Mouse (Mus musculus): ENCODE data around the gene Dlgap3. TPM values are rescaled to one million over a fixed set of nuclear protein-coding genes. Genes with fewer than 3 reads are reported as not detected.

Dlgap3 gene
- polyA plus RNA-seq (2015; fragmentation: Nextera tagmentation; extraction: Ambion mirVana): 0.45 and 0.51 TPM in 2 replicates

GRCm38 (mm10) chr4:127168914-127169345 lies at the start of gene Dlgap3:
Gene Dlgap3 (plus strand): TSS chr4:127169204.
- H3K27me3 ChIP-seq (ENCODE audit: control insufficient read depth, insufficient read depth, low read length): peaks cover 37% of the 10 kb centered on the region
- H3K9me3 ChIP-seq (replicated peaks; ENCODE audit: control insufficient read depth, low read length): no peaks in the 10 kb centered on the region
- H3K9ac ChIP-seq (ENCODE audit: low read length): peak within 1 kb of the TSS; percentile 74
- ATAC-seq (ENCODE audit: insufficient read depth, low FRiP score): peak; percentile 75
- H3K4me2 ChIP-seq (ENCODE audit: low read depth, low read length): peak within 1 kb of the TSS; percentile 100
- peaks cover 13% of the 10 kb centered on the region; the same call in 1 of the 2 replicates for H3K4me1 ChIP-seq (ENCODE audit: control insufficient read depth, insufficient read depth, low read length)
- H3K36me3 ChIP-seq (ENCODE audit: control insufficient read depth, insufficient read depth, low read length): no peaks in the 10 kb centered on the region
- H3K27ac ChIP-seq (ENCODE audit: low read length): no peak within 1 kb of the TSS; the same call in 1 of the 2 replicates
- WGBS: under 1% methylated on average over 60 of the region's 67 CpGs
- H3K4me3 ChIP-seq (replicated peaks; ENCODE audit: low read length): peak within 1 kb of the TSS; percentile 70

- Histone ChIP-seq H3K9me3 (replicated peaks; ENCODE audit: control insufficient read depth, low read length) (no peaks in the 10 kb centered on the region), H3K27me3 (ENCODE audit: control insufficient read depth, insufficient read depth, low read length) (no peaks in the 10 kb centered on the region), H3K4me2 (ENCODE audit: low read depth, low read length) (no peak within 1 kb of the TSS), H3K27ac (ENCODE audit: low read length) (no peak within 1 kb of the TSS), H3K9ac (ENCODE audit: low read length) (no peak within 1 kb of the TSS), H3K36me3 (ENCODE audit: control insufficient read depth, insufficient read depth, low read length) (no peaks in the 10 kb centered on the region), H3K4me1 (ENCODE audit: control insufficient read depth, insufficient read depth, low read length) (no peaks in the 10 kb centered on the region), H3K4me3 (replicated peaks; ENCODE audit: low read length) (no peak within 1 kb of the TSS)
- 95% methylated on average over 5 of the region's 5 CpGs for WGBS
- no peak for ATAC-seq (ENCODE audit: insufficient read depth, low FRiP score)
Observed at GRCm38 (mm10) chr4:127123391-127123790, 45.6 kb upstream of the Dlgap3 start, which contains the start of gene Tmem35b. Gene Tmem35b (plus strand): TSS chr4:127123691.

GRCm38 (mm10) chr4:127124331-127124730 lies 44.7 kb upstream of the Dlgap3 start:
- no peak for ATAC-seq (ENCODE audit: insufficient read depth, low FRiP score)

GRCm38 (mm10) chr4:127125834-127126463 lies 43.1 kb upstream of the Dlgap3 start:
- Histone ChIP-seq H3K27me3 (ENCODE audit: control insufficient read depth, insufficient read depth, low read length) (no peaks in the 10 kb centered on the region), H3K9ac (ENCODE audit: low read length) (peak overlapping the region; percentile 79), H3K4me1 (ENCODE audit: control insufficient read depth, insufficient read depth, low read length) (no peaks in the 10 kb centered on the region), H3K9me3 (replicated peaks; ENCODE audit: control insufficient read depth, low read length) (no peaks in the 10 kb centered on the region), H3K4me2 (ENCODE audit: low read depth, low read length) (peak overlapping the region; percentile 80), H3K4me3 (replicated peaks; ENCODE audit: low read length) (peak overlapping the region; percentile 68), H3K27ac (ENCODE audit: low read length) (no peak overlapping the region), H3K36me3 (ENCODE audit: control insufficient read depth, insufficient read depth, low read length) (no peaks in the 10 kb centered on the region)
- WGBS: under 1% methylated on average over 35 of the region's 35 CpGs
- ATAC-seq (ENCODE audit: insufficient read depth, low FRiP score): peak; percentile 98

More at GRCm38 (mm10) chr4:127124331-127124730, 44.7 kb upstream of the Dlgap3 start:
- H3K36me3 ChIP-seq (ENCODE audit: control insufficient read depth, insufficient read depth, low read length): no peaks in the 10 kb centered on the region
- H3K4me1 ChIP-seq (ENCODE audit: control insufficient read depth, insufficient read depth, low read length): no peaks in the 10 kb centered on the region
- no peak overlapping the region for H3K4me2 ChIP-seq (ENCODE audit: low read depth, low read length)
- 82% methylated on average over 1 of the region's 1 CpGs for WGBS
- no peak overlapping the region for H3K27ac ChIP-seq (ENCODE audit: low read length)
- H3K4me3 ChIP-seq (replicated peaks; ENCODE audit: low read length): no peak overlapping the region
- no peak overlapping the region for H3K9ac ChIP-seq (ENCODE audit: low read length)
- no peaks in the 10 kb centered on the region for H3K9me3 ChIP-seq (replicated peaks; ENCODE audit: control insufficient read depth, low read length)
- no peaks in the 10 kb centered on the region for H3K27me3 ChIP-seq (ENCODE audit: control insufficient read depth, insufficient read depth, low read length)

- no peak overlapping the region for H3K4me2 ChIP-seq (ENCODE audit: low read depth, low read length)
- no peak overlapping the region for H3K27ac ChIP-seq (ENCODE audit: low read length)
- H3K27me3 ChIP-seq (ENCODE audit: control insufficient read depth, insufficient read depth, low read length): no peaks in the 10 kb centered on the region
- H3K4me3 ChIP-seq (replicated peaks; ENCODE audit: low read length): no peak overlapping the region
- 32% methylated on average over 1 of the region's 1 CpGs for WGBS
- ATAC-seq (ENCODE audit: insufficient read depth, low FRiP score): no peak
- H3K9ac ChIP-seq (ENCODE audit: low read length): no peak overlapping the region
- no peaks in the 10 kb centered on the region for H3K9me3 ChIP-seq (replicated peaks; ENCODE audit: control insufficient read depth, low read length)
- H3K36me3 ChIP-seq (ENCODE audit: control insufficient read depth, insufficient read depth, low read length): no peaks in the 10 kb centered on the region
- no peaks in the 10 kb centered on the region for H3K4me1 ChIP-seq (ENCODE audit: control insufficient read depth, insufficient read depth, low read length)
Observed at GRCm38 (mm10) chr4:127134687-127135086, 34.3 kb upstream of the Dlgap3 start.

GRCm38 (mm10) chr4:127137591-127137990 lies 31.4 kb upstream of the Dlgap3 start:
- no peaks in the 10 kb centered on the region for H3K9me3 ChIP-seq (replicated peaks; ENCODE audit: control insufficient read depth, low read length)
- no peaks in the 10 kb centered on the region for H3K27me3 ChIP-seq (ENCODE audit: control insufficient read depth, insufficient read depth, low read length)
- 83% methylated on average over 5 of the region's 5 CpGs for WGBS
- no peaks in the 10 kb centered on the region for H3K4me1 ChIP-seq (ENCODE audit: control insufficient read depth, insufficient read depth, low read length)
- H3K4me2 ChIP-seq (ENCODE audit: low read depth, low read length): no peak overlapping the region
- no peak for ATAC-seq (ENCODE audit: insufficient read depth, low FRiP score)
- no peak overlapping the region for H3K9ac ChIP-seq (ENCODE audit: low read length)
- H3K36me3 ChIP-seq (ENCODE audit: control insufficient read depth, insufficient read depth, low read length): no peaks in the 10 kb centered on the region
- no peak overlapping the region for H3K27ac ChIP-seq (ENCODE audit: low read length)
- H3K4me3 ChIP-seq (replicated peaks; ENCODE audit: low read length): no peak overlapping the region

GRCm38 (mm10) chr4:127138486-127138885 lies 30.5 kb upstream of the Dlgap3 start:
- Histone ChIP-seq H3K4me1 (ENCODE audit: control insufficient read depth, insufficient read depth, low read length) (no peaks in the 10 kb centered on the region), H3K27ac (ENCODE audit: low read length) (no peak overlapping the region), H3K4me3 (replicated peaks; ENCODE audit: low read length) (no peak overlapping the region), H3K9me3 (replicated peaks; ENCODE audit: control insufficient read depth, low read length) (no peaks in the 10 kb centered on the region), H3K36me3 (ENCODE audit: control insufficient read depth, insufficient read depth, low read length) (no peaks in the 10 kb centered on the region), H3K4me2 (ENCODE audit: low read depth, low read length) (no peak overlapping the region), H3K27me3 (ENCODE audit: control insufficient read depth, insufficient read depth, low read length) (no peaks in the 10 kb centered on the region), H3K9ac (ENCODE audit: low read length) (no peak overlapping the region)
- ATAC-seq (ENCODE audit: insufficient read depth, low FRiP score): no peak; the same call in 1 of the 2 replicates
- 45% methylated on average over 6 of the region's 6 CpGs for WGBS

- ATAC-seq (ENCODE audit: insufficient read depth, low FRiP score): no peak
- no peaks in the 10 kb centered on the region for H3K4me1 ChIP-seq (ENCODE audit: control insufficient read depth, insufficient read depth, low read length)
- H3K27ac ChIP-seq (ENCODE audit: low read length): no peak overlapping the region
- no peaks in the 10 kb centered on the region for H3K9me3 ChIP-seq (replicated peaks; ENCODE audit: control insufficient read depth, low read length)
- no peak overlapping the region for H3K4me3 ChIP-seq (replicated peaks; ENCODE audit: low read length)
- no peaks in the 10 kb centered on the region for H3K36me3 ChIP-seq (ENCODE audit: control insufficient read depth, insufficient read depth, low read length)
- H3K27me3 ChIP-seq (ENCODE audit: control insufficient read depth, insufficient read depth, low read length): no peaks in the 10 kb centered on the region
- H3K4me2 ChIP-seq (ENCODE audit: low read depth, low read length): no peak overlapping the region
- WGBS: 84% methylated on average over 13 of the region's 13 CpGs
- no peak overlapping the region for H3K9ac ChIP-seq (ENCODE audit: low read length)
Observed at GRCm38 (mm10) chr4:127150031-127150430, 19.0 kb upstream of the Dlgap3 start.

GRCm38 (mm10) chr4:127153345-127153744 lies 15.7 kb upstream of the Dlgap3 start:
- WGBS: 55% methylated on average over 1 of the region's 1 CpGs
- no peaks in the 10 kb centered on the region for H3K4me1 ChIP-seq (ENCODE audit: control insufficient read depth, insufficient read depth, low read length)
- H3K27me3 ChIP-seq (ENCODE audit: control insufficient read depth, insufficient read depth, low read length): no peaks in the 10 kb centered on the region
- H3K9me3 ChIP-seq (replicated peaks; ENCODE audit: control insufficient read depth, low read length): no peaks in the 10 kb centered on the region
- H3K4me3 ChIP-seq (replicated peaks; ENCODE audit: low read length): no peak overlapping the region
- H3K36me3 ChIP-seq (ENCODE audit: control insufficient read depth, insufficient read depth, low read length): no peaks in the 10 kb centered on the region
- no peak overlapping the region for H3K9ac ChIP-seq (ENCODE audit: low read length)
- no peak overlapping the region for H3K4me2 ChIP-seq (ENCODE audit: low read depth, low read length)
- no peak for ATAC-seq (ENCODE audit: insufficient read depth, low FRiP score)
- H3K27ac ChIP-seq (ENCODE audit: low read length): no peak overlapping the region
